Mouse (Mus musculus): ENCODE measurements at regions not wholly inside any gene's neighbourhood (a gene's known extent, or its start where the extent isn't known, plus 50 kb on each side); places are given as distances from the start of the nearest gene placed in this dataset.

DNA sequence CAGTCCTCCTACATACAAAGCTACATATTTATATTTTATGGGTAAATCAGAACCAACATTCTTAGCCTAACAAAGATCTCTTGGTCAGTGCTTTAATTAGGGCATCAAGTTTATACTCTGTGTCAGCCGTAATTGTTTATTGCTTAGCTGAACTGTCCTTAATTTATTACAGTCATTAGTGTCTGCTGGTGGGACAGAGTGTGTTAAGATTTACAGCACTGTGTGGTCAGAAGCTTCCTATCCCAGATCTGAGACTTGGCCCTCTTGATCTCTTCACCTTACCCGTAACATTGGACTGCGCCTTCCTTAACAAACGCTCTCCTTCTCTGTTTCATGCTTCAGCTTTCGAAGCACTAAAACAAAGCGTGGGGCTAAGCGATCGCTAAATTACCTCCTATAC, 75.9 kb downstream of the Ccdc54 start:
- no peaks in the 10 kb centered on the region; the same call in 1 of the 2 replicates for H3K27me3 ChIP-seq (ENCODE audit: control insufficient read depth, insufficient read depth, low read length)
- no peaks in the 10 kb centered on the region for H3K9me3 ChIP-seq (ENCODE audit: control insufficient read depth, low read length)
- no peak overlapping the region for H3K27ac ChIP-seq (ENCODE audit: low read depth, low read length)
- H3K4me1 ChIP-seq (ENCODE audit: control insufficient read depth, insufficient read depth, low read length): no peaks in the 10 kb centered on the region
- no peak for DNase-seq (ENCODE audit: low spot score, missing footprints)
- 95% methylated on average over 8 of the region's 8 CpGs for WGBS
- no peak for ATAC-seq (ENCODE audit: low FRiP score)
- no peak overlapping the region for H3K4me3 ChIP-seq (ENCODE audit: low read depth, low read length)
- H3K9ac ChIP-seq (ENCODE audit: low read length): no peak overlapping the region
- H3K36me3 ChIP-seq (ENCODE audit: control insufficient read depth, insufficient read depth, low read length): no peaks in the 10 kb centered on the region
- no peak overlapping the region for H3K4me2 ChIP-seq

DNA sequence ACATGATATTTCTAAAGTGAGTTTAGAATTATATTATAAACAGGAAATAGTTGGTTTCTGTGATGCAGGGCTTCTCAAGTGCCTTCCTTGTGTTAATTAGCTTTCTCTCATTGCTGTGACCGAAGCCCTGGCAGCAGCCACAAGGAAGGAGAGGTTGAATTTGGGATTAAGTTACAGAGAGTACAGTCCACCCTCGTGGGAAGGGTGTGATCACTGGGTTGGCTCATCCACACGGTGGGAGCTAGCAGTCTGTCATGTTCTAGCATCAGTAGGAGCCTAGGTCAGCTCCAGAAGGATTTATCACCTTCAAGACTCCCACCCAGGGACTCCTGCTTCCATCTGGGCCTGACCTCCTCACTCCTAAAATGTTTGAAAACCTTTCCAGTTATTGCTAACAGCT, 78.9 kb downstream of the Ccdc54 start:
- ATAC-seq (ENCODE audit: low FRiP score) (no peak), DNase-seq (ENCODE audit: low spot score, missing footprints) (no peak)
- H3K9me3 ChIP-seq (ENCODE audit: control insufficient read depth, low read length): no peaks in the 10 kb centered on the region
- 57% methylated on average over 3 of the region's 3 CpGs for WGBS
- H3K27ac ChIP-seq (ENCODE audit: low read depth, low read length): no peak overlapping the region
- no peak overlapping the region for H3K4me2 ChIP-seq
- no peak overlapping the region for H3K4me3 ChIP-seq (ENCODE audit: low read depth, low read length)
- H3K27me3 ChIP-seq (ENCODE audit: control insufficient read depth, insufficient read depth, low read length): no peaks in the 10 kb centered on the region; the same call in 1 of the 2 replicates
- H3K9ac ChIP-seq (ENCODE audit: low read length): no peak overlapping the region
- no peaks in the 10 kb centered on the region for H3K4me1 ChIP-seq (ENCODE audit: control insufficient read depth, insufficient read depth, low read length)
- no peaks in the 10 kb centered on the region for H3K36me3 ChIP-seq (ENCODE audit: control insufficient read depth, insufficient read depth, low read length)

DNA sequence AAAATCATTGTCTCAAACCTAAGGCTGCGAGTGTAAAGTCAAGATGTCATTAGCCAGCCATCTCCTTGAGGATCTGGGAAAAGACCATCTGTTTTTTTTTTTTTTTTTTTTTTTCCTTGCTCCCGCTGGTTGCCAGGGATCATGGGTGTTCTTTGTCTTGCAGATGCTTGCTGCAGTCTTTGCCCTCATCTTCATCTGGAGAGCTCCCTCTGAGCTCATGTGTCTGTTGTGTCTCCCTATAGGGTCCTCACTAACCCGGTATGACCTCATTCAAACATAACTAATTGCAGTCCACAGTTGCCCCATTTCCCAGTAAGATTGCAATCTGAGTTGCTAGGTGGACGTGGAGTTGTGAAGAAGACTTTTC, 77.3 kb upstream of the Bbx start:
- 44% methylated on average over 4 of the region's 4 CpGs for WGBS

DNA sequence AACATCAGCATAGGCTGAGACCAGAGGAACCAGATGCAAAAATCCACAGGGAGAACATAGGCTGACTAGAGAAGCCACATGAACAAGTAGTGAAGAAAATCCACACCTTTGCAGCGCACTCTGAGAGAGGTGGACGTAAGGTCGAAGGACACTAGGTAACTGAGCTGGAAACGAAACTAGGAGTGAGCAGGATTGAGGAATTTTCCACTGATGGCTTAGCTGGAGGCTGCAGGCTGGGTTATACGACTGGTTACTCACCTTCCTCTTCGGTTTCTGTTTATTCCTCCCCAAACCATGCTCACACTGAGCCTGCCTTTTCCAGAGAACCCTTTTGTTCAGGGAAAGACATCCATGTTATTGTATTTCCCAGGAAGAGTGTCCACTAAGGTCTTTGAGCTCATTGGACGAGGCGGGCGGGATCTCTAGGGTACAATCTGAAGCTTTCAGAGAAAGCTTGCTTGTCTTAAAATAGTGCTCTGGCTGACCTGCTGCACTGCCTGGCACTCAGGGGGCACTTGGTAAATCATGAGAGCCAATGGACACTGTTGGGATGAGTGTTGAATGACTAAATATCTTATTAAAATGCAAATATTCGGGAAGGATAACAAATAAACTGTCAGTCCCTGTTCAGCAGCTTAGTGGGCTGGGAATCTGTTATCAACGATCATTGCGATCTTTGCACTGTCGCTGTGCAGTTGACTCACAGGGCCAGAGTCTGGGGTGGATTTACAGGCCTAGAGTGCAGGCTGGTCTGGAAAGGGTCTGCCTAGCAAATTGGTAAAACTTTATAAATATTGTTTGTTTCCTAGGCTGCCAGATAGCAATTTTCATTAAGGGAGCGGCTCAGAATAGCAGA, 76.7 kb upstream of the Bbx start:
- ATAC-seq (ENCODE audit: low FRiP score) (no peak), DNase-seq (ENCODE audit: low spot score, missing footprints) (no peak)
- Histone ChIP-seq H3K4me1 (ENCODE audit: control insufficient read depth, insufficient read depth, low read length) (no peaks in the 10 kb centered on the region), H3K9ac (ENCODE audit: low read length) (no peak overlapping the region), H3K27ac (ENCODE audit: low read depth, low read length) (no peak overlapping the region), H3K27me3 (ENCODE audit: control insufficient read depth, insufficient read depth, low read length) (no peaks in the 10 kb centered on the region; the same call in 1 of the 2 replicates), H3K36me3 (ENCODE audit: control insufficient read depth, insufficient read depth, low read length) (no peaks in the 10 kb centered on the region), H3K9me3 (ENCODE audit: control insufficient read depth, low read length) (no peaks in the 10 kb centered on the region), H3K4me2 (no peak overlapping the region), H3K4me3 (ENCODE audit: low read depth, low read length) (no peak overlapping the region)
- 82% methylated on average over 14 of the region's 14 CpGs for WGBS

More for the DNA sequence above, 77.3 kb upstream of the Bbx start:
- Histone ChIP-seq H3K27ac (ENCODE audit: low read depth, low read length) (no peak overlapping the region), H3K9me3 (ENCODE audit: control insufficient read depth, low read length) (no peaks in the 10 kb centered on the region), H3K27me3 (ENCODE audit: control insufficient read depth, insufficient read depth, low read length) (no peaks in the 10 kb centered on the region; the same call in 1 of the 2 replicates), H3K36me3 (ENCODE audit: control insufficient read depth, insufficient read depth, low read length) (no peaks in the 10 kb centered on the region), H3K4me3 (ENCODE audit: low read depth, low read length) (no peak overlapping the region), H3K4me2 (no peak overlapping the region), H3K4me1 (ENCODE audit: control insufficient read depth, insufficient read depth, low read length) (no peaks in the 10 kb centered on the region), H3K9ac (ENCODE audit: low read length) (no peak overlapping the region)
- DNase-seq (ENCODE audit: low spot score, missing footprints): no peak
- ATAC-seq (ENCODE audit: low FRiP score): no peak

DNA sequence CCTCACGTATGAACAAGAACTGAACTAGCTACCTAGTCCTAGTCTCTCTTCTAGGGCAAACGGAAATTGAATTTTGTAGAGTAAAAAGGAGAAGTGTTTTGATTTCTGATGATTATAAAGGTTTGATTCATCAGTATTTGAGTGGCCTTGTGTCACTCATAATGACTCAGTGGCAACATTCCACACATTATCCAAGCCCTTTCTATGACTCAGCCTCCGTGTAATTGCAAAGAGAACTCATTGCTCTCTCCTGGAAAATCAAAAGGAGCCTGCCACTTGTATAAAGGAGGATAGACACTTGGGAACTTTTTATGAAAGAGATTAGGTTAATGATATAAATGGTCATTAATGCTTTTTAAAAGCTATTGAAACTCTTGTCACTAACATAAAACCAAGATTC, 72.4 kb upstream of the Bbx start:
- no peak overlapping the region for H3K4me3 ChIP-seq (ENCODE audit: low read depth, low read length)
- no peak for DNase-seq (ENCODE audit: low spot score, missing footprints)
- no peak overlapping the region for H3K27ac ChIP-seq (ENCODE audit: low read depth, low read length)
- ATAC-seq (ENCODE audit: low FRiP score): no peak
- H3K36me3 ChIP-seq (ENCODE audit: control insufficient read depth, insufficient read depth, low read length): no peaks in the 10 kb centered on the region
- no peaks in the 10 kb centered on the region for H3K4me1 ChIP-seq (ENCODE audit: control insufficient read depth, insufficient read depth, low read length)
- no peaks in the 10 kb centered on the region for H3K9me3 ChIP-seq (ENCODE audit: control insufficient read depth, low read length)
- H3K9ac ChIP-seq (ENCODE audit: low read length): no peak overlapping the region
- WGBS: 78% methylated on average over 3 of the region's 3 CpGs
- no peak overlapping the region for H3K4me2 ChIP-seq
- no peaks in the 10 kb centered on the region for H3K27me3 ChIP-seq (ENCODE audit: control insufficient read depth, insufficient read depth, low read length)

DNA sequence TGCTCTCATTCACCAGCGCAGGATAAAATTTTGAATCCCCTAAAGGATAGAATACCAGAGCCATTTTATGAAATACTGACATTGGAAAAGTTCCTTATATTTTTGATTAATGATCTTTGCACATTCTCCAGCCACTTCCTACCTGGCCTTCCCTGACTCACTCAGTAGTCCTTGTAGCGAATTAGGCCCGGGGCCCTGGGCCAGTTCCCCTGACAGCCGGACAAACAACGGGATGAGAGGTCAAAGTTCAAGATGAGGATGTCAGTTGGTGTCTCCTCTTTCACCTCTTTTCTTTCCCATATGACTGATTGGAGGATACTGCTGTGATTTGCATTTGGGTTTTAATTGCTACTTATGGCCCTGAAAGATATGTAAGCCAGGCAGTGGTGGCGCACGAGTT, 66.7 kb upstream of the Bbx start:
- Histone ChIP-seq H3K9me3 (ENCODE audit: control insufficient read depth, low read length) (no peaks in the 10 kb centered on the region), H3K4me1 (ENCODE audit: control insufficient read depth, insufficient read depth, low read length) (no peaks in the 10 kb centered on the region), H3K9ac (ENCODE audit: low read length) (no peak overlapping the region), H3K27ac (ENCODE audit: low read depth, low read length) (no peak overlapping the region), H3K4me2 (no peak overlapping the region), H3K4me3 (ENCODE audit: low read depth, low read length) (no peak overlapping the region), H3K36me3 (ENCODE audit: control insufficient read depth, insufficient read depth, low read length) (no peaks in the 10 kb centered on the region), H3K27me3 (ENCODE audit: control insufficient read depth, insufficient read depth, low read length) (no peaks in the 10 kb centered on the region)
- ATAC-seq (ENCODE audit: low FRiP score): no peak
- 73% methylated on average over 7 of the region's 7 CpGs for WGBS
- no peak for DNase-seq (ENCODE audit: low spot score, missing footprints)

DNA sequence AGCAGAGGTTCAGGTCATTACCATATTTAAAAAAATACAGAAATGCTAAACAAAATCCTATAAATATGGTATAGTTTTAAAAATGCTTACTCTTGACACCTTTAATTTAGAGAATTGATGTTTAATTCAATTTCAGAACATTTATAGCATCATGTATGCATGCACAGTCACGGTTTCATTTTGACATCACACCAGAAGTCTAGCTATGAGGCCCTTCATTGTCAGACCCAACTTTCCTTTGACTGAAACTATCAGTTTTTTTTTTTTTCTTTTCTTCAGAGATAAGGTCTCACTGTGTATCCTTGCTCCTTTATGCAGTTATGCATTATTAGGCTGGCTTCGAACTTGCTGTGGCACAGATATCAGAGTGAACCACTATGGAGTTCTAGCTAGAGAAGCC, 61.5 kb upstream of the Bbx start:
- DNase-seq (ENCODE audit: low spot score, missing footprints) (no peak), ATAC-seq (ENCODE audit: low FRiP score) (no peak)
- Histone ChIP-seq H3K9ac (ENCODE audit: low read length) (no peak overlapping the region), H3K27me3 (ENCODE audit: control insufficient read depth, insufficient read depth, low read length) (no peaks in the 10 kb centered on the region), H3K36me3 (ENCODE audit: control insufficient read depth, insufficient read depth, low read length) (no peaks in the 10 kb centered on the region), H3K4me3 (ENCODE audit: low read depth, low read length) (no peak overlapping the region), H3K27ac (ENCODE audit: low read depth, low read length) (no peak overlapping the region), H3K4me2 (no peak overlapping the region), H3K9me3 (ENCODE audit: control insufficient read depth, low read length) (no peaks in the 10 kb centered on the region), H3K4me1 (ENCODE audit: control insufficient read depth, insufficient read depth, low read length) (no peaks in the 10 kb centered on the region)
- WGBS: 91% methylated on average over 2 of the region's 2 CpGs

DNA sequence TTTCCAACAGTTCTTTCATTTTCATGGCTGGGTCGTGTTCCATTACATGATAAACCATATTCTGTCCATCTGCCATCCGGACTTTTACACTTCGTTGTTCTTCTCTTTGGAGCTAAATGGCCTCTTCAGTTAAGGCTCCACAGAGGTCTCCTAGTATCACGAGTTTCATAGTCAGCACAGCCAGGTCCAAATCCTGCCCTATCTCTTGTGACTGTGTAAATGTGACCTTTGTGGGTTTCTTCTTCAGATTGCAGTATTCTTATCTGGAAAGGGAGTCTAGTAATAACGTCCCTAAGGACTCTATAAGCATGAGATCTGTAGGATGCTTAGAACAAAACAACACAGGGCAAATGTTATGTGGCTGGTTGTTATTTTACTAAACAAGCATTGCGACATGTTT, 57.1 kb upstream of the Bbx start:
- Histone ChIP-seq H3K27ac (ENCODE audit: low read depth, low read length) (no peak overlapping the region), H3K27me3 (ENCODE audit: control insufficient read depth, insufficient read depth, low read length) (no peaks in the 10 kb centered on the region), H3K4me2 (no peak overlapping the region), H3K9ac (ENCODE audit: low read length) (no peak overlapping the region), H3K36me3 (ENCODE audit: control insufficient read depth, insufficient read depth, low read length) (no peaks in the 10 kb centered on the region), H3K4me1 (ENCODE audit: control insufficient read depth, insufficient read depth, low read length) (no peaks in the 10 kb centered on the region), H3K9me3 (ENCODE audit: control insufficient read depth, low read length) (no peaks in the 10 kb centered on the region), H3K4me3 (ENCODE audit: low read depth, low read length) (no peak overlapping the region)
- WGBS: 91% methylated on average over 6 of the region's 6 CpGs
- DNase-seq (ENCODE audit: low spot score, missing footprints) (no peak), ATAC-seq (ENCODE audit: low FRiP score) (no peak)

DNA sequence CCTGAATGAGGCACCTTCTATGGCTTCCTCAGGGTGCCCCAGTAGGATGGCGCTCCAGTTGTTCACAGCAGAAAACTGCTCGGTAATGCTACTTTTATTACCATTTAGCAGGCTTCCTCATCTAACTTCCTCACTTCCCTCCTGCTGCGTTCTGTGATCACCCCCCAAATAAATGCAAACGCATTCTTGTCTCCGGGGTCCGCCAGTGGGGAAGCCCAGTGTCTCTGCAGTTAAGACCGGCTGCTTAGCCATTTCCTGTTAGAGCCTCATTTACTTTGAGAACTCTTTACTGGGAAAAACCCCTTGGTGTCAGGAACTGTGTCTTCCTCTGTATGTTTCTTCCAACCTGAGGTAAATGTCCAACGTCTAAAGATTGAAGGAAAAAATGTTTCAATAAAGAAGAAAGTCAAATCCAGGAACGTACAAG, 50.2 kb upstream of the Bbx start:
- WGBS: 40% methylated on average over 9 of the region's 9 CpGs
- Histone ChIP-seq H3K9ac (ENCODE audit: low read length) (no peak overlapping the region), H3K4me2 (no peak overlapping the region), H3K4me1 (ENCODE audit: control insufficient read depth, insufficient read depth, low read length) (no peaks in the 10 kb centered on the region), H3K4me3 (ENCODE audit: low read depth, low read length) (no peak overlapping the region), H3K9me3 (ENCODE audit: control insufficient read depth, low read length) (no peaks in the 10 kb centered on the region), H3K36me3 (ENCODE audit: control insufficient read depth, insufficient read depth, low read length) (no peaks in the 10 kb centered on the region), H3K27ac (ENCODE audit: low read depth, low read length) (no peak overlapping the region), H3K27me3 (ENCODE audit: control insufficient read depth, insufficient read depth, low read length) (no peaks in the 10 kb centered on the region)
- ATAC-seq (ENCODE audit: low FRiP score): no peak
- no peak for DNase-seq (ENCODE audit: low spot score, missing footprints)

Measured in midbrain, embryonic 11.5 days (tissue).